Mouse (Mus musculus) megakaryocyte, embryonic 14.5 days (primary cell): ENCODE results near the gene Dzip1.

Experiments used
- FLI1 ChIP-seq: IDR thresholded peaks from 2 replicates; pipeline ENCODE4 v1.6.1; 2012; ENCODE audit warnings: low read length, inconsistent platforms, mixed read lengths
- GATA1 ChIP-seq: IDR thresholded peaks from 3 replicates; pipeline ENCODE4 v1.6.1; 2012; ENCODE audit warnings: mixed read lengths, low read length, inconsistent platforms, borderline replicate concordance

- no peak for TF ChIP-seq FLI1
- TF ChIP-seq GATA1, result no peak
Measured at GRCm38 (mm10) chr14:118878346-118878910, 46.8 kb downstream of the Dzip1 start.
